ENCODE assay signal across 20 mouse cellular contexts in genomic region chr11:104639634-104640033, GRCm38 (mm10). TPM values are rescaled to one million over a fixed set of nuclear protein-coding genes. Genes with fewer than 3 reads are reported as not detected.
"Had no signal": no experiment of that assay in that cellular context is flagged by ENCODE, and none has a peak within 500 bp of the region (broad histone marks: within the 10 kb centered on the region; RNA-seq: fewer than 3 reads in every experiment).

No protein-coding gene starts in this region.

- H3K4me3 ChIP-seq: megakaryocyte, embryonic 14.5 days; midbrain, embryonic 13.5 days; midbrain, embryonic 15.5 days; neural tube, embryonic 12.5 days; stomach, embryonic 15.5 days had no signal

- H3K27me3 ChIP-seq: megakaryocyte, embryonic 14.5 days; midbrain, embryonic 13.5 days; midbrain, embryonic 15.5 days; neural tube, embryonic 12.5 days; stomach, embryonic 15.5 days had no signal

- H3K4me2 ChIP-seq: midbrain, embryonic 11.5 days; midbrain, embryonic 13.5 days; midbrain, embryonic 15.5 days; neural tube, embryonic 12.5 days; stomach, embryonic 15.5 days had no signal

- ATAC-seq: liver, postnatal 0 days; midbrain, embryonic 13.5 days; midbrain, embryonic 15.5 days had no signal

- H3K4me1 ChIP-seq: midbrain, embryonic 15.5 days; neural tube, embryonic 12.5 days; stomach, embryonic 15.5 days had no signal

- DNase-seq: liver, postnatal 0 days; lung, adult 2 months; lung, postnatal 10 days; lung, postnatal 36 days; right cerebral cortex, postnatal 14 days; thymus, adult 2 months; thymus, postnatal 25 days; thymus, postnatal 4 days had no signal

- H3K9me3 ChIP-seq: megakaryocyte, embryonic 14.5 days; midbrain, embryonic 13.5 days; midbrain, embryonic 15.5 days; neural tube, embryonic 12.5 days; stomach, embryonic 15.5 days had no signal

- H3K27ac ChIP-seq: midbrain, embryonic 13.5 days; midbrain, embryonic 15.5 days; neural tube, embryonic 12.5 days; stomach, embryonic 15.5 days; stomach, postnatal 0 days had no signal

- H3K9ac ChIP-seq: liver, postnatal 0 days; midbrain, embryonic 13.5 days; midbrain, embryonic 15.5 days; neural tube, embryonic 12.5 days; stomach, embryonic 15.5 days had no signal

- H3K36me3 ChIP-seq: midbrain, embryonic 13.5 days; midbrain, embryonic 15.5 days; neural tube, embryonic 12.5 days; stomach, embryonic 15.5 days had no signal

RNA-seq across cellular contexts. Expression of gene Gm11639, which starts 45.9 kb away (rescaled TPM):
- total RNA-seq: megakaryocyte progenitor cell, adult 5-6 weeks; monocyte, adult 5-6 weeks had no signal
- polyA plus RNA-seq: lung, adult 2 months; macrophage; midbrain, embryonic 11.5 days; midbrain, embryonic 13.5 days; spleen, adult 2 months; urinary bladder, adult 2 months had no signal
